Mouse (Mus musculus) inflammation-experienced regulatory T-cells, adult 16 weeks (primary cell): Measurements from ENCODE around the gene Igfbp1. TPM values are rescaled to one million over a fixed set of nuclear protein-coding genes. Genes with fewer than 3 reads are reported as not detected.

Experiments used
- polyA plus RNA-seq: library from polyadenylated mRNA; unstranded; fragments of 100-300 nt; shearing (Covaris generic); gene quantifications from one replicate; pipeline ENCODE4 v1.2.1, GENCODE M21; 2017

Igfbp1 gene
- polyA plus RNA-seq = not detected

GRCm38 (mm10) chr11:7197491-7197941, at the start of gene Igfbp1:
Gene Igfbp1 (plus strand): TSS chr11:7197782.

GRCm38 (mm10) chr11:7188469-7188868, 9.1 kb upstream of the Igfbp1 start, which contains the start of gene Gm11985:
Gene Gm11985 (minus strand): TSS chr11:7188569.

GRCm38 (mm10) chr11:7213501-7214341, 16.1 kb downstream of the Igfbp1 start, which contains the start of gene Igfbp3:
Gene Igfbp3 (minus strand): TSS chr11:7213923.

Other genes with a start within 250 kb of the Igfbp1 start
- gene Adcy1, start 134.3 kb upstream of the Igfbp1 start, polyA plus RNA-seq = 0.28 TPM
- not detected for gene Gm11985, start 9.2 kb upstream of the Igfbp1 start, polyA plus RNA-seq
- not detected for gene Igfbp3, start 16.1 kb downstream of the Igfbp1 start, polyA plus RNA-seq